Mouse (Mus musculus) forebrain, embryonic 14.5 days (tissue): Measurements from ENCODE around the gene Fgfr2. TPM values are rescaled to one million over a fixed set of nuclear protein-coding genes. Genes with fewer than 3 reads are reported as not detected.
A peak's percentile ranks its signal among the peaks of the same experiment; 100 is the strongest.

Experiments used
- ATAC-seq: fragments of 200-750 bp; cut with Nextera tagmentation; 2 replicates; pipeline ENCODE4 v1.8.0; 2017; ENCODE audit warnings: mild to moderate bottlenecking, moderate library complexity
- DNase-seq: peaks from one replicate; pipeline ENCODE4 v3.0.0-alpha.2; 2015; ENCODE audit warnings: low spot score
- H3K27ac ChIP-seq: fragments of 300-500 bp; sonication (generic); 2 replicates; pipeline ENCODE4 v1.5.1; 2014; ENCODE audit warnings: low read depth, mild to moderate bottlenecking, control low read depth, low read length, moderate library complexity
- H3K27me3 ChIP-seq: fragments of 300-500 bp; sonication (generic); replicated peaks from 2 replicates; pipeline ENCODE4 v1.6.1; 2014; ENCODE audit warnings: low read length, control low read depth, mixed read lengths; ENCODE audit not compliant: control insufficient read depth, insufficient read depth
- H3K36me3 ChIP-seq: fragments of 300-500 bp; sonication (generic); 2 replicates; pipeline ENCODE4 v1.6.1; 2014; ENCODE audit warnings: low read length, control low read depth; ENCODE audit not compliant: control insufficient read depth, insufficient read depth
- H3K4me1 ChIP-seq: fragments of 300-500 bp; sonication (generic); 2 replicates; pipeline ENCODE4 v1.6.1; 2014; ENCODE audit warnings: antibody characterized with exemption, low read length, control low read depth; ENCODE audit not compliant: control insufficient read depth, insufficient read depth
- H3K4me2 ChIP-seq: fragments of 300-500 bp; sonication (generic); 2 replicates; pipeline ENCODE4 v1.6.1; 2014; ENCODE audit warnings: mild to moderate bottlenecking, control low read depth, low read length
- H3K4me3 ChIP-seq: fragments of 300-500 bp; sonication (generic); 2 replicates; pipeline ENCODE4 v1.5.1; 2014; ENCODE audit warnings: low read depth, low read length, control low read depth
- H3K9ac ChIP-seq: fragments of 300-500 bp; sonication (generic); 2 replicates; pipeline ENCODE4 v1.6.1; 2014; ENCODE audit warnings: mild to moderate bottlenecking, low read length, control low read depth, moderate library complexity
- H3K9me3 ChIP-seq: fragments of 300-500 bp; sonication (generic); replicated peaks from 2 replicates; pipeline ENCODE4 v1.6.1; 2016; ENCODE audit warnings: low read length, control low read depth, mixed read lengths; ENCODE audit not compliant: control insufficient read depth
- WGBS: fragments of 180-500 bp; shearing (Covaris S2); extraction: QIAGEN DNeasy Blood & Tissue Kit; methylation state at CpG from one replicate; pipeline ENCODE4 v1.1.7; 2014; 5-methylcytosine and 5-hydroxymethylcytosine counted together
- polyA plus RNA-seq: library from polyadenylated mRNA; unstranded; fragments of >200 nt; fragmentation: Nextera tagmentation; extraction: Ambion mirVana; gene quantifications from 2 replicates; pipeline ENCODE4 v1.2.1, GENCODE M21; 2014

Gene Fgfr2
- polyA plus RNA-seq, 1 experiment from 2014 or later, result 35.9 TPM

DNA sequence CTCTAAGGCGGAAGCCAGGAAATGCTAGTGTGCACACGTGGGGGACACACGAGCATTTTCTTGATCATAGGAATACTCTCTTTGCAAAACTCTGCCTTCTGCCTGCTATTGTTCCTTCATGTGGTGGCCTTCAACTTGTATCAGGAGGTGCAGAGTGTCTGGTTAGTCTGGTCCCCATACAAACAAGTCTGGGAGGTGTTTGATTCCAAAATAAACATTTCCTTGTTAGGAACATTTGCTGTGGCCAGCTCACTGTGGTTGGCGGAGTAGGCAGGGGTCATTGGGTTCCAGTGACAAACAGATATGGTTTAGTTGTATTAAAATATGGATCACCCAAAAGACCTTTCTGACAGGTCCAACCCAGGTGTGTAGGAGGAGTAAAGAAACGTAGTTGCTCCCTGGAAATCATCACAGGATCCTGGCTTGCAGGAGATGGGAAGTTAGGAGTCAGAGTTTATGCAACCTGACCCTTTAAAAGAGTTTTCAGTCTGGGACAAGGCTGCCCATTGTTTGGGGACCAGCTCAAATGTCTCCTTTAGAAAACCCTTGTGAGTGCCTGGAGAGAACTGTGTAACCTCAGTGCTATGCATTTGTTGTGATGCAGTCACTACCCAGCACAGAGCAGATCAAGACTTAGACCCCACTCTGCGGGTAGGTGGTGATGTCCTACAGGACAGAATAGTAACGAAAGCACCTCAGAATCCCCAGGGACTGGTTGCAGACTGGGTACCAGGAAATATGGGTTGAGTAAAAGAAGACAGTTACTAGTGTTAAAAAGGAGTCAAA, 235.9 kb downstream of the Fgfr2 start:
- no peaks in the 10 kb centered on the region for H3K4me1 ChIP-seq
- H3K4me2 ChIP-seq, result no peak overlapping the region
- WGBS, result 78% methylated on average over 7 of the region's 7 CpGs
- peaks cover 30% of the 10 kb centered on the region for H3K36me3 ChIP-seq
- no peak overlapping the region for H3K9ac ChIP-seq
- H3K27ac ChIP-seq, result no peak overlapping the region
- no peak overlapping the region for H3K4me3 ChIP-seq
- DNase-seq (no peak), ATAC-seq (no peak)
- no peaks in the 10 kb centered on the region for H3K27me3 ChIP-seq
- H3K9me3 ChIP-seq, result no peaks in the 10 kb centered on the region

DNA sequence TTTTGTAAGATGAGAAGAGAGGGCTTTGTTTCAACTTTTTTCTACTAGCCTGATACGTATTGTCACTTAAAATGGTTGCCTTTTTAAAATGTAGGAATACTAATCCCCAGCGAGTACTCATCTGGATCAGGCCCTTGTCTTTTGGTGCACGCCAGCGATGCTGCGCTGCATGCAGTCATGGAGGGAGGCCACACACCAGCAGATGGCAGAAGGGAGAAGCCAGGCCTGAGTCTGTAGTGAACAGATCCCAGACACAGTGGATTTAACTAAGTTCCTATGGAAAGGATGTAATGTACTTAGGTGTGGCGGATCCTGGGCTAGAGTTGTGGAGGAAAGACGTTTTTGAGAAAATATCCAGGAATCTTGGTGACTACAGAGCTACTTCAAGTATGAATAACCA, 239.1 kb downstream of the Fgfr2 start:
- H3K9me3 ChIP-seq, result no peaks in the 10 kb centered on the region
- WGBS, result 94% methylated on average over 7 of the region's 7 CpGs

DNA sequence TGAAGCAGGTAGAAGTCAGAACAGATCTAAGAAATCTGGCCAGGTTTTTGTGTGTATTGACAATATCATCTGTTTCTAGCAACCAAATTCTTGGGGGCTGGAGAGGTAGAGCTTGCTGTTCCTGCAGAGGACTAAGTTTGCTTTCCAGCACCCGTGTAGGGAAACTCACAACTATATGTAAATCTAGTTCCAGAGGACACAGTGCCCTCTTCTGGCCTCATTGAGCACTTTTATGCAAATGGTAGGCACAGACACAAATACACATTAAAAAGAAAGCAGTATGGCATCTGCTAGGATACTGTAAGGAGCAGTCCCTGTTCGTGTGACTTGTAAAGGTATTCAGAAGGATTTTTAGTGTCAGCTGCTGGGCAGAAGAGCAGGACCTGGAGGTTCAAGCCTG, 240.8 kb downstream of the Fgfr2 start:
- Histone ChIP-seq H3K4me3 (no peak overlapping the region), H3K27ac (no peak overlapping the region), H3K36me3 (peaks cover 73% of the 10 kb centered on the region), H3K27me3 (no peaks in the 10 kb centered on the region), H3K9ac (no peak overlapping the region), H3K9me3 (no peaks in the 10 kb centered on the region), H3K4me2 (no peak overlapping the region), H3K4me1 (no peaks in the 10 kb centered on the region)
- no peak for ATAC-seq
- peak; percentile 26 for DNase-seq
- 70% methylated on average over 2 of the region's 2 CpGs for WGBS

More for the DNA sequence above, 239.1 kb downstream of the Fgfr2 start:
- Histone ChIP-seq H3K9ac (no peak overlapping the region), H3K36me3 (peaks cover 58% of the 10 kb centered on the region), H3K4me1 (no peaks in the 10 kb centered on the region), H3K4me2 (no peak overlapping the region), H3K4me3 (no peak overlapping the region), H3K27me3 (no peaks in the 10 kb centered on the region), H3K27ac (no peak overlapping the region)
- ATAC-seq (no peak), DNase-seq (peak; percentile 12)

DNA sequence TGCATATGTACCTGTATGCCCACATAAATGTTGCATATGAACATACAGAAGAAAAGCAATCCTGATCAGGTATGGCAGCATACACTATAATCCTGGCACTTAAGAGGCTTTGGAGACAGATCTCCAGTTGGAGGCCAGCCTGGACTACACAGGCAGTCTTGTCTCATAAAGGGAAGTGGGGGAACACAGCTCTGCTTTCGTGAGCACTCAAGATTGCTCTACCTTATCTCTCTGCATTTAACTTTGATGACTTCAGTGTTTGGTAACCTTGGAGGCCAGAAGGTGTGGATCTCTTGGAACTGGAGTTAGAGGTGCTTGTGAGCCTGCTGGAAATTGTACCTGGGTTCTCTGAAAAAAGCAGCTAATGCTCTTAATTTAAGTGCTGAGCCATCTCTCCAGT, 242.9 kb downstream of the Fgfr2 start:
- Histone ChIP-seq H3K4me2 (no peak overlapping the region), H3K9me3 (no peaks in the 10 kb centered on the region), H3K27ac (no peak overlapping the region), H3K4me1 (no peaks in the 10 kb centered on the region), H3K27me3 (no peaks in the 10 kb centered on the region), H3K4me3 (no peak overlapping the region), H3K36me3 (peaks cover 92% of the 10 kb centered on the region), H3K9ac (no peak overlapping the region)
- 93% methylated on average over 1 of the region's 1 CpGs for WGBS
- ATAC-seq, result no peak
- DNase-seq, result no peak

DNA sequence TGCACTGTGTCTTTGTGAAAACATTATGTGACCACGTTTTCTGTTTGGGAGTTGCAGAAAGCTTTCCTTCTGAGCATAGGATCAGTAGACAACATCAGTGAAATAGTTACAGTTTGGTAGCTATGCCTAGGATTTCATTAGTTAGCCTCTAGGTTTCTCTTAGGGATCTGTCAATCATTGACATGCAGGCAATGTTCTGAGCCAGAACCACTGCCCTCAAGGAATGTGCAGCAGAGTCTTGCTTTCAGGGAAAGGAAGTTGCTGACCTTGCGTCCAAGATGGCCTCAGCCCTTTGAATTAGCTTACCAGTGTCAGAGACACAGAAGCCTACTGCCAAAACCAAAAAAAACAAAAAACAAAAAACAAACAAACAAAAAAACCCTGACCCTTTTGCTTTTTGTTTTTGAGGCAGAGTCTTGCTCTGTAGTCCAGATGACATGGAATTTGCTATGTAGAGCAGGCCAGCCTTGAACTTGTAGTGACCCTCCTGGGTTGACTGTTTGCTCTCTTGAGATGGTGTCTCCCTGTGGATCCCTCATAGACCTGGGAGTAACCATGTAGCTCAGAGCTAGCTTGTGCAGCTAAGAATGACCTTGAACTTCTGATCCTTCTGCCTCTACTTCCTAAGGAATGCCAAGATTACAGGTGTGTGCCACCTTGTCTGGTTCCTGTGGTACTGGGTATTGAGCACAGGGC, 247.6 kb downstream of the Fgfr2 start:
- Histone ChIP-seq H3K4me2 (no peak overlapping the region), H3K27me3 (no peaks in the 10 kb centered on the region), H3K4me1 (no peaks in the 10 kb centered on the region), H3K9ac (no peak overlapping the region), H3K36me3 (peaks cover 93% of the 10 kb centered on the region), H3K9me3 (no peaks in the 10 kb centered on the region), H3K27ac (no peak overlapping the region), H3K4me3 (no peak overlapping the region)
- 92% methylated on average over 2 of the region's 2 CpGs for WGBS
- no peak for DNase-seq
- ATAC-seq, result no peak

DNA sequence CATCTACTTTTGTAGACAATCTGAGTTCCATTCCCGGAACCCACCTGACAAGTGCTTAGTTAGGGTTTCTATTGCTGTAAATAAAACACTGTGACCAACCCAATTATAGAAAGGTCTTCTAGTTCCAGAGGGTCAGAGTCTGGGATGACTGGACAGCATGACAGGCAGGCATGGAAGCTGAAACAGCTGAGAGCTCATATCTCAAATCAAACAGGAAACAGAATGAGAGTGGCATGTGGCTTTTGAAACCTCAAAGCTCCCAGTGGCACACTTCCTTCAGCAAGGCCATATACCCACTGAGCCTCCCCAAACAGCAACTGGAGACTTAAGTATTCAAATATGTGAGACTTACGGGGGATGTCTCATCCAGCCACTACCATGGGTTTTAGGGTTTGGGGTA, 250.1 kb downstream of the Fgfr2 start:
- no peaks in the 10 kb centered on the region for H3K9me3 ChIP-seq
- H3K4me3 ChIP-seq, result no peak overlapping the region
- peaks cover 87% of the 10 kb centered on the region for H3K36me3 ChIP-seq
- H3K9ac ChIP-seq, result no peak overlapping the region
- no peaks in the 10 kb centered on the region for H3K4me1 ChIP-seq
- H3K27ac ChIP-seq, result no peak overlapping the region
- H3K4me2 ChIP-seq, result no peak overlapping the region
- 97% methylated on average over 2 of the region's 2 CpGs for WGBS
- ATAC-seq, result no peak
- H3K27me3 ChIP-seq, result no peaks in the 10 kb centered on the region
- no peak for DNase-seq

DNA sequence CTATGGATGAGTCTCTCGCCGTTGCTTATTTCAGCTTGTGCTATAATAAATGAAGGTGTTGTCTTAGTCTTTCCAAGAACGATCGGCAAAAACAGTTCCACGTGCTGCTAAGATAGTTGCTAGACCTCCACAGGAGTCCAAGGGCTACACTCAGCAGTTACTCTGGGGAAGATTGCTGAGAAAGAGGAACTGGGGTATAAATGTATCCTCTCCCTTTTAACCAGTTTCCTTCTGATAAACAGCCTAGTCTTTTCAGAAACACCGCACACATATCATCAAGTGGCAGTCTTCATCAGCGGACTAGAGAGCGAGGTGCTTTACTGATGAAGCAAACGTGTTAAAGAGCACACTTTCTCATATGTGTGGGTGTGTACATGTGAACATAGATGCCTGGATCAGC, 256.8 kb downstream of the Fgfr2 start:
- no peaks in the 10 kb centered on the region for H3K4me1 ChIP-seq
- no peaks in the 10 kb centered on the region for H3K9me3 ChIP-seq
- H3K36me3 ChIP-seq, result peaks cover 48% of the 10 kb centered on the region
- no peak overlapping the region for H3K4me3 ChIP-seq
- H3K4me2 ChIP-seq, result no peak overlapping the region
- ATAC-seq (no peak), DNase-seq (no peak)
- WGBS, result 96% methylated on average over 9 of the region's 9 CpGs
- H3K27me3 ChIP-seq, result no peaks in the 10 kb centered on the region
- H3K9ac ChIP-seq, result no peak overlapping the region
- no peak overlapping the region for H3K27ac ChIP-seq

DNA sequence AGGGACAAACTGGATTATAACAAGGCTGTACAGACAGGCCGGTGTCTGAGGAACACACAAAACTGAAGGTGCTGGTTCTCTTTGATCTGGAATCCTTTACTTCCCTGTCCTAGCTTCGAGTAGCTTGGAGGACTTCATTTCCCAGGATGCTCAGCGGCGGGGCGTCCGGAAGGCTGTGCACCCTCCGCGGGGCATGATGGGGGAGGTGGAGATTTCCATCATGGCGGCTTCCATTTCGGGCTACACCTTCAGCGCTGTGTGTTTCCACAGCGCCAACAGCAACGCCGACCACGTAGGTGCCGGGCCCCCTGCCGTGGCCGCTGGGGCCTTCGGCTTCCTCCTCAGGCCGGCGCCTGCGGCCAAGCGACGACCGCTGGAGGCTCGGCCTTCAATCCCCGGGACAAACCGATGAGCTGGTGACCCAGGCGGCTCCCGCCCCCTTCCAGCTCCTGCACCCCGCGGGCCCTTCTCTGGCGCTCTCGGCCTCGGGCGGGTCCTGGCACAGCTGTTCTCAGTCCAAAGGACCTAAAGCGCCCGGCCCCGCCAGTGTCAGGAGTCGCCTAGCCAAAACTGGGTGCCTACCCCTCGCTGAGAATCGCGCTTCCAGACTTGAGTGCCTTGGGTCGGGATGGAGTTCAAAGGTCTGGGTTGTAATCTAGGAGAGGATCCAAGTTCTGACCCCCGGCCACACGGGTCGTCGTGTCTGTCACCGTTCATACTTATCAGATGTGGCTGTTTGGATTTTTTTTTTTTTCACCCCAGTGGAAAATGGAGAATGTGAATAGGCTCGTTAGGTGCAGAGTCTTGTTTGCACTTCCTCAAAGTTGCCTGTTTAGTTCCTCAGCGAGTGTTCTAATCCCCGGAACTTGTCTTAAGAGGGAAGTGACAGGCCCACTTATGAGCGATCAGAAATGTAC, 263.9 kb downstream of the Fgfr2 start, which contains the start of gene Abraxas2:
Gene Abraxas2, plus strand, starts transcription at position 184 of the 917 bp plus-strand sequence.
- DNase-seq, result peak; percentile 95
- no peaks in the 10 kb centered on the region for H3K9me3 ChIP-seq
- under 1% methylated on average over 53 of the region's 53 CpGs for WGBS

More for the DNA sequence above, 263.9 kb downstream of the Fgfr2 start, which contains the start of gene Abraxas2:
- no peaks in the 10 kb centered on the region for H3K36me3 ChIP-seq
- peak within 1 kb of the TSS; percentile 89 for H3K9ac ChIP-seq
- ATAC-seq, result peak; percentile 97
- peak within 1 kb of the TSS; percentile 70; the same call in 1 of the 2 replicates for H3K27ac ChIP-seq
- peak within 1 kb of the TSS; percentile 65 for H3K4me2 ChIP-seq
- peaks cover 8% of the 10 kb centered on the region for H3K4me1 ChIP-seq
- H3K4me3 ChIP-seq, result peak within 1 kb of the TSS; percentile 90
- H3K27me3 ChIP-seq, result no peaks in the 10 kb centered on the region
